Mouse (Mus musculus): ENCODE measurements at regions not wholly inside any gene's neighbourhood (a gene's known extent, or its start where the extent isn't known, plus 50 kb on each side); places are given as distances from the start of the nearest gene placed in this dataset.
A peak's percentile ranks its signal among the peaks of the same experiment; 100 is the strongest.

GRCm38 (mm10) chr7:35988449-35989109 lies 185.8 kb upstream of the Zfp507 start:
- no peak for DNase-seq (ENCODE audit: low read depth)

- DNase-seq (ENCODE audit: low read depth) = no peak
These were observed 175.2 kb upstream of the Zfp507 start for GRCm38 (mm10) chr7:35977986-35978385.

- peak; percentile 3 for DNase-seq (ENCODE audit: low read depth)
These were observed 155.9 kb upstream of the Zfp507 start for GRCm38 (mm10) chr7:35958731-35959130.

GRCm38 (mm10) chr7:35958052-35958451 lies 155.2 kb upstream of the Zfp507 start:
- no peak for DNase-seq (ENCODE audit: low read depth)

- no peak for DNase-seq (ENCODE audit: low read depth)
These were observed 146.0 kb upstream of the Zfp507 start for GRCm38 (mm10) chr7:35948794-35949193.

- DNase-seq (ENCODE audit: low read depth) = no peak
These were observed 145.6 kb upstream of the Zfp507 start for GRCm38 (mm10) chr7:35948389-35948788.

- no peak for DNase-seq (ENCODE audit: low read depth)
These were observed 138.3 kb upstream of the Zfp507 start for GRCm38 (mm10) chr7:35941086-35941485.

GRCm38 (mm10) chr7:35938123-35938869 lies 135.5 kb upstream of the Zfp507 start:
- DNase-seq (ENCODE audit: low read depth) = no peak

GRCm38 (mm10) chr7:35926749-35927148 lies 123.9 kb upstream of the Zfp507 start:
- no peak for DNase-seq (ENCODE audit: low read depth)

- no peak for DNase-seq (ENCODE audit: low read depth)
These were observed 119.8 kb upstream of the Zfp507 start for GRCm38 (mm10) chr7:35922582-35922981.

- DNase-seq (ENCODE audit: low read depth) = no peak
These were observed 118.1 kb upstream of the Zfp507 start for GRCm38 (mm10) chr7:35920884-35921283.

- DNase-seq (ENCODE audit: low read depth) = peak; percentile 41
These were observed 117.4 kb upstream of the Zfp507 start for GRCm38 (mm10) chr7:35920194-35920609.

GRCm38 (mm10) chr7:35910109-35910706 lies 107.4 kb upstream of the Zfp507 start:
- no peak for DNase-seq (ENCODE audit: low read depth)

GRCm38 (mm10) chr7:35901942-35902381 lies 99.2 kb upstream of the Zfp507 start:
- DNase-seq (ENCODE audit: low read depth) = peak; percentile 61

GRCm38 (mm10) chr7:35898701-35899445 lies 96.1 kb upstream of the Zfp507 start:
- DNase-seq (ENCODE audit: low read depth) = no peak

- no peak for DNase-seq (ENCODE audit: low read depth)
These were observed 90.5 kb upstream of the Zfp507 start for GRCm38 (mm10) chr7:35893292-35893691.

GRCm38 (mm10) chr7:35886051-35886450 lies 83.2 kb upstream of the Zfp507 start:
- no peak for DNase-seq (ENCODE audit: low read depth)

- DNase-seq (ENCODE audit: low read depth) = peak; percentile 85
These were observed 77.0 kb upstream of the Zfp507 start for GRCm38 (mm10) chr7:35879755-35880304.

GRCm38 (mm10) chr7:35878164-35878563 lies 75.4 kb upstream of the Zfp507 start:
- DNase-seq (ENCODE audit: low read depth) = no peak

- no peak for DNase-seq (ENCODE audit: low read depth)
These were observed 58.2 kb upstream of the Zfp507 start for GRCm38 (mm10) chr7:35861049-35861448.

GRCm38 (mm10) chr7:35859601-35860000 lies 56.8 kb upstream of the Zfp507 start:
- DNase-seq (ENCODE audit: low read depth) = peak; percentile 46

GRCm38 (mm10) chr7:35857693-35858092 lies 54.9 kb upstream of the Zfp507 start:
- no peak for DNase-seq (ENCODE audit: low read depth)

Measured in NIH3T3 (cell line).